Mouse (Mus musculus): Measurements from ENCODE around the gene Pp2d1.
"Not testable (repeated sequence)": the region's sequence is repeated elsewhere in the genome, so short reads cannot be mapped to it uniquely, and the experiment has no call there.

The Pp2d1 gene

GRCm38 (mm10) chr17:53539351-53539750 is at the start of gene Pp2d1:
Gene Pp2d1 (minus strand): TSS chr17:53539451.
- DNase-seq, result not testable (repeated sequence)

- no peak for DNase-seq
Measured at GRCm38 (mm10) chr17:53588097-53588855, 49.0 kb upstream of the Pp2d1 start.

- DNase-seq, result peak; percentile 68 to 80
Measured at GRCm38 (mm10) chr17:53587074-53587851, 48.0 kb upstream of the Pp2d1 start.

GRCm38 (mm10) chr17:53583846-53584579 is 44.8 kb upstream of the Pp2d1 start:
- DNase-seq, result no peak

GRCm38 (mm10) chr17:53582805-53583204 is 43.6 kb upstream of the Pp2d1 start:
- DNase-seq, result no peak

GRCm38 (mm10) chr17:53582026-53582585 is 42.9 kb upstream of the Pp2d1 start:
- no peak for DNase-seq

GRCm38 (mm10) chr17:53580237-53580636 is 41.0 kb upstream of the Pp2d1 start:
- DNase-seq, result peak; percentile 42 to 53

- no peak for DNase-seq
Measured at GRCm38 (mm10) chr17:53579612-53580011, 40.4 kb upstream of the Pp2d1 start.

GRCm38 (mm10) chr17:53578776-53579175 is 39.5 kb upstream of the Pp2d1 start:
- DNase-seq, result peak; percentile 85 to 89

GRCm38 (mm10) chr17:53578249-53578648 is 39.0 kb upstream of the Pp2d1 start:
- DNase-seq, result no peak

- DNase-seq, result no peak
Measured at GRCm38 (mm10) chr17:53577754-53578153, 38.5 kb upstream of the Pp2d1 start.

- no peak for DNase-seq
Measured at GRCm38 (mm10) chr17:53577151-53577550, 37.9 kb upstream of the Pp2d1 start.

- no peak for DNase-seq
Measured at GRCm38 (mm10) chr17:53573019-53573556, 33.8 kb upstream of the Pp2d1 start.

- not testable (repeated sequence) for DNase-seq
Measured at GRCm38 (mm10) chr17:53570932-53571331, 31.7 kb upstream of the Pp2d1 start.

GRCm38 (mm10) chr17:53570361-53570875 is 31.2 kb upstream of the Pp2d1 start:
- DNase-seq, result no peak

- DNase-seq, result peak; percentile 55 to 61
Measured at GRCm38 (mm10) chr17:53569829-53570228, 30.6 kb upstream of the Pp2d1 start.

- DNase-seq, result no peak
Measured at GRCm38 (mm10) chr17:53568734-53569386, 29.6 kb upstream of the Pp2d1 start.

- peak; percentile 88 for DNase-seq
Measured at GRCm38 (mm10) chr17:53568118-53568517, 28.9 kb upstream of the Pp2d1 start.

- peak in 1 of 2 experiments; percentile 53 for DNase-seq
Measured at GRCm38 (mm10) chr17:53567346-53568101, 28.3 kb upstream of the Pp2d1 start.

GRCm38 (mm10) chr17:53566919-53567345 is 27.7 kb upstream of the Pp2d1 start:
- peak; percentile 63 to 68 for DNase-seq
